Mouse (Mus musculus) small intestine, adult 2 months (tissue): ENCODE data around the gene Espn.

Experiments used
- CTCF ChIP-seq: fragments of 200-500 bp; IDR thresholded peaks from 2 replicates; pipeline ENCODE4 v1.5.1; 2012; ENCODE audit warnings: low read depth, mild to moderate bottlenecking, control low read depth, inconsistent platforms, low read length, moderate library complexity, mixed read lengths; ENCODE audit not compliant: insufficient replicate concordance, insufficient read length; ENCODE audit errors: extremely low read depth
- POLR2A ChIP-seq: fragments of 200-500 bp; IDR thresholded peaks from 2 replicates; pipeline ENCODE4 v1.6.1; 2012; ENCODE audit warnings: low read depth, mild to moderate bottlenecking, control low read depth, inconsistent platforms, low read length, moderate library complexity

DNA sequence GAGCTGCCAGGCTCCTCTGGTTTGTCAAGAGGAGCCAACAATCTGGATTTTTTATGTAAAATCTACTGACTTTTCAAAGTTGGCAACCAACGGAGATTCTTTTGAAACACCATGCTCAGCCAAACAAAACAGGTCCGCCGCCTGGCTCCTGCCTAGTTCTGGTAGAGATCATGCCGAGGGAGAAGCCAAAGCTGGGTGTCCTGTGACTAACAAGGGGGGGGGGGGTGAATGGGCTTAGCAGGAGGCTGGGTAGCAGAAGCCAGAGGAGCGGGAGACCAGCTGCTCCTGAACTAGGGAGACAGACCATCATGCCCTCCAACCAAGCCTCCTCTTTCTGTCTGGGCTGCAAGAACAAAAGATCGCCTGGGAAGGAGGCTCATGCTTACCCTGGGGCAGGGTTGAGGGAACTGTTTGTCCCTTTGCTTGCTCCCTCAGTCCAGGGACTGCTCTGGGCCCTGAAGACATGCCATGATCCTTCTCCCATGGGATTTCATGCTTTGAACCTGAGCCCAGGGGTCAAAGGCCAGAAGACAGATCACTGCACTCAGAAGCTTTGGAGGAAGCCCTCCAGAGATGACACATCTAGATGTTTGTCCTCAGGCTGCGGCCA is 68.5 kb downstream of the Espn start:
- TF ChIP-seq POLR2A (no peak), CTCF (no peak)
